Mouse (Mus musculus): ENCODE results near the gene 9230104L09Rik.

The 9230104L09Rik gene

GRCm38 (mm10) chr2:148856630-148857400 lies 8.0 kb downstream of the 9230104L09Rik start:
- DNase-seq (ENCODE audit: low read depth, low spot score): peak; percentile 89

GRCm38 (mm10) chr2:148851116-148851906 lies 13.5 kb downstream of the 9230104L09Rik start:
- DNase-seq (ENCODE audit: low read depth, low spot score): peak; percentile 95

- DNase-seq (ENCODE audit: low read depth, low spot score): no peak
Measured at GRCm38 (mm10) chr2:148839224-148839623, 25.6 kb downstream of the 9230104L09Rik start.

DNA sequence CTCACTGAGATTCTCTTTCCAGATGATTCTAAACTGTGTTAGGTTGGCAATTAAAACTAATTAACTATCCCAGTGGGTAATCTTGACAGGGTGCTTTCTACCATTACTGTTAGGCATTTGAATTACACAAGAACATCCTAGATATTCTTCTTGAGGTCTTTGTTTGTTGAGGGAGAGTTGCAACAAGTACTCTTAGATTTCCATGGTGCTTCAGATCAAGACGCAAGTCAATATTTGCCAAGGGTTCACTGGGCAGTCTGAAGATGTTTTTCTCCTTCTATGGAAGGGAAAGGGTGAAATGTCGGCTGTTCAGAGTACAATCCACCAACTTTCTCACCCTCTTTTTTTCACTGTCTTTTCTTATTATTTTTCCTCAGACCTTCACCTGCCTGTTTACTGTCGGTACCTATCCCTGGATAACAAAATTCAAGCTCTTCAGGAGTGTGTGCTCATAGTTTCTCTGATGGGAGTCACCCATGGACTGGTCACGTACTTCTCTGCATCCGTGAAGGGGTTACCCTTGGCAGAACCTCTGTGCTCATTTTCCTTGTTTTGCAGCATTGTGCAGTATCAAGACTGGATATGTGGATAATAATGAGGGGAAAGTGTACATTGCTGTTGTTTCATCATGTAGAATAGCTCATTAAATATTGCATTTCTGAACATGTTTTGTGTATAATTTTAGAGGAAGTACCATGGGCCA lies 26.6 kb downstream of the 9230104L09Rik start:
- no peak for DNase-seq (ENCODE audit: low read depth, low spot score)

GRCm38 (mm10) chr2:148834912-148835311 lies 29.9 kb downstream of the 9230104L09Rik start, which contains the start of gene Cst9:
Gene Cst9, plus strand, starts transcription at chr2:148835147.
- no peak for DNase-seq (ENCODE audit: low read depth, low spot score)

DNA sequence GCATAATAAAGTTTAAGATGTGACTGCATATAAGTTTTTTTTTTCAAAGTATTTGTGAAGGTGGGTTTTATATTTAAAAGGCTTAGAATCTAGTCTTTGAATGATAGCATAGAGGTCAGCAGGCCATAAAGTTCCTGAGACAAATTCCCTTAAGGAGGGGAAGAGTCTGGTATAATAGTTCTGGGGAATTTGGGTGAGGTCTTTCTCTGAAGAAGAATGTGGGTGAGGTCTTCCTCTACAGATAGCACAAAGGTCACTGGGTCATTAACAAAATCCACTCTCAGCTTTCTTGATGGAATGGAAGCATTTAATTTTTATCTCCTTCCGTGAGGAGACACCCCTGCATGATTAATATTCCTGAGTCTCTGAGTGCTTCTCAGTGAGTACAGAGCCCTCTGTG lies 38.9 kb downstream of the 9230104L09Rik start:
- no peak for DNase-seq (ENCODE audit: low read depth, low spot score)

DNA sequence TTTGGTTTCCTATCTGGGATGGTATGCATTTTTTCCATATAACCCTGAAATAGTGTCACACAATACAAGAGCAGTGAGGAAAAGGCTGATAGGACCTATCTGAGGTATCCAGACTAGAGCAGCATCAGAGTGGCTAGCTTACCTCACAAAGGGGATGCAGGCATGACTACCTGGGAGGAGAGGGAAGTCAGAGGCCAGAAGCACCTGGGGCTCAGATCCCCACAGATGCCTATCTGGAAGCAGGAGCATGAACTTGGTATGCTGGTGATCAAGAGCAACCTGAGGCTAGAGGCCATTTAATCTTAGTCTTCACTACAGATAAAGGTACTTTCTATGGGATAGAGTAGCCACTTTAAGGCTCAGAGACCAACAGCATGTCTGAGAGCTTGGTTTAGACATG lies 44.9 kb downstream of the 9230104L09Rik start, which contains the start of gene Cst13:
Cst13 (plus strand) TSS at position 173 of the 400 bp plus-strand sequence.
- DNase-seq (ENCODE audit: low read depth, low spot score): no peak

- DNase-seq (ENCODE audit: low read depth, low spot score): no peak
Measured at GRCm38 (mm10) chr2:148806696-148807095, 58.1 kb downstream of the 9230104L09Rik start.

DNA sequence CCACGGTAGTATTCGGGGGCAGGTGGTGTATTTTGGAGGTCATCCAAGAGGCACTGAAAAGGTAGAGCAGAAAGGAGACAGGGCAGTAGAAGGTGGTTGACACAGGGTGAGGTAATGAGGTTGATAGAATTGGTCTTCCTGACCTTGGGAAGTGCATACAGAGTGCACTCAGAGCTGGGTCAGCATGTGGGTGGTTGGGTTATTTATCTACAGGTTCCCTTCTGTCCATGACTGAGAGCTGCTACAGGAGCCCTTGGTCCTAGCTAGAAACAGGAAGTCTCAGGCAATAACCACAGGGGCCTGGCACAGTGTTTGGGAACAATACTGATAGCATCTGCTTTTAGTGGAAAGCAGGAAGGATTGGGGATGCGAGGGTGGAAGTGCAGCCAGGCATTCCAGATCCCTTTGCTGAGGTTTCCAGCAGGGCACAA lies 63.3 kb downstream of the 9230104L09Rik start:
- DNase-seq (ENCODE audit: low read depth, low spot score): peak; percentile 53

GRCm38 (mm10) chr2:148798485-148798884 lies 66.4 kb downstream of the 9230104L09Rik start, which contains the start of gene Cst8:
Gene Cst8, plus strand, starts transcription at chr2:148798785.
- DNase-seq (ENCODE audit: low read depth, low spot score): no peak
